Mouse (Mus musculus) E14TG2a.4 (cell line): ENCODE results near the gene Fzd7.

Source experiments
- CTCF ChIP-seq: conservative IDR thresholded peaks from 2 replicates; pipeline ENCODE4 v1.5.1; 2014; ENCODE audit warnings: low read length
- NANOG ChIP-seq: IDR thresholded peaks from 2 replicates; pipeline ENCODE4 v1.6.1; 2014; ENCODE audit warnings: borderline replicate concordance, low read length, mixed read lengths
- POU5F1 ChIP-seq: IDR thresholded peaks from 2 replicates; pipeline ENCODE4 v1.6.1; 2014; ENCODE audit warnings: low read length, borderline replicate concordance

DNA sequence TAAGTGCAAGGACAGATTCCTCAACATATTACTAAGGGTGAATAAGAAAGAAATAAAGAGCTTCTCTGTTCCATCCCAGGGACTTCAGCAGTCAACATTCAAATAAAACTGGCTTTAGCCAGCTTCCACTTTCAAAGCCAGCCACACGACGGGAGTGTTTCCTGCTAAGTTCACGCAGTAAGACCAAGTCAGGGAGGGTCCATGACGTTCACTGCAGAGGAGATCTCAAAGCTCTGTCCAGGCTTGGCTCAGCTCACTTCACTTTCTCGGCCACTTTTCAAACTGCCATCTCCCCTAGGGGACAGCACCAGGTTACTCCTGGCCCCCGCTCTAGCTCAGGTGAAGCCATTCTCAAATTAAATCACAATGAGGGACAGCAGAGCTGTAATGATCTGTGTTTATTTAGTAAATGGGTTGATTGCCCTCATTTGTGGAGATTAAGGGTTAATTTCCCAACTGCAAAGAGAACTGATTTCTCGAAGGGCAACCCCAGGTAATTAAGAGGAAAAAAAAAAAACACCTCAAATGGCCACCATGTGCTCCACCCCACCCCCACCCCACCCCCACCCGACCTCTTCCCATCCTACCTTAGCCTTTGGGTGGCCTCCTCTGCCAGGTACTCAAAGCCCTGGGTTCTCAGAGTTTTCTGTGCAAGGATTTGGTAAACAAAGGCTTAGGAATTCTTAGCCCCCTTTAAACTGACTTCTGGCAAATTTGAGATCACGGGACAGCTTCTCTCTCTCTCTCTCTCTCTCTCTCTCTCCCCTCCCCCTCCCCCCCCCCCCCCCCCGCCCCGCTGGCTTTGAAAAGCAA, 9.7 kb upstream of the Fzd7 start:
- TF ChIP-seq CTCF: no peak
- TF ChIP-seq NANOG: peak; percentile 94
- no peak for TF ChIP-seq POU5F1
